Mouse (Mus musculus): ENCODE data around the gene Prss8.

DNA sequence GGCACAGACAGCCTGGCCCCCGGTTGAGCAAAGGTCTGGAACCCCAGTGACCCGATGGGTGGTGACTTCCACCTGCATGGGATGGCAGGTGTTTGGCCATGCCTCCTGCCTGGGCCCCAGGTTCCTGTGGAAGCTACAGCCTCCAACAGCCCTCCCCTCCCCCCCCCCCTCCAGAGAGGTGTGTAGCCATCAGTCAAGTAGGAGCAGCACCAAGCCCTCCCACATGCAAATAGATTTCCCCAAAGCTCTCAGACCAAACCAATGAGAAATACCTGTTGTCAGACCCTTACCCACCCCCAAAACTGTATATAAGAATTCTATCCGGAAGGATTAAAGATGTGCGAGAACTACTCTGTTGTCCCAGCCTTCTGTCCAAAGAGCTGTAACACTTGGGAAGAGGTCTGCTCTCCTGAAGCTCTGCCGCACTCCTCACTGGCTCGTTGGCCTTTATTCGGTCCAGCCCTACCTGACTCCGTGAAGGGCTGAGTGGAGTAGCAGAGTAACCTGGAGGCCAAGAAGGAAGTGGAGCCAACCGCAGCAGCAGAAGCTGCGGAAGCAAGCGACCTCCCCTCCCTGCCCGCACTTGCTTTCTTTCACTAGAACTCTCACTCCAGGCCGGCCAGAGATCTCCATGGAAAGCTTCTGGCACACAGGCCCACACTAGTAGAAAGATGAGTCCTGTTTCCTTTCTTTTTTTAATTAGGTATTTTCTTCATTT lies 23.1 kb upstream of the Prss8 start:
- no peak for TF ChIP-seq CTCF (IDR thresholded peaks at IDR 0.05; ENCODE audit: borderline replicate concordance, insufficient read depth, low read depth, low read length)
- no peak for TF ChIP-seq POLR2A (IDR thresholded peaks at IDR 0.05; ENCODE audit: borderline replicate concordance, insufficient read depth, low read length)
